Mouse (Mus musculus) ovary, postnatal 36 days (tissue): ENCODE measurements around the gene Rtn3.
"Not testable (repeated sequence)": the region's sequence is repeated elsewhere in the genome, so short reads cannot be mapped to it uniquely, and the experiment has no call there.

Source experiments
- DNase-seq: peaks from one replicate; pipeline ENCODE4 v3.0.0; 2022; ENCODE audit warnings: low spot score, mixed read lengths

The Rtn3 gene

GRCm38 (mm10) chr19:7421602-7422591, 61.2 kb downstream of the Rtn3 start:
- peak; percentile 61 for DNase-seq

- DNase-seq: peak; percentile 17
Observed at GRCm38 (mm10) chr19:7420841-7421601, 62.1 kb downstream of the Rtn3 start.

- no peak for DNase-seq
Observed at GRCm38 (mm10) chr19:7420108-7420507, 63.0 kb downstream of the Rtn3 start.

- DNase-seq: no peak
Observed at GRCm38 (mm10) chr19:7419134-7419533, 63.9 kb downstream of the Rtn3 start.

- peak; percentile 88 for DNase-seq
Observed at GRCm38 (mm10) chr19:7417911-7418849, 64.9 kb downstream of the Rtn3 start.

- peak; percentile 83 for DNase-seq
Observed at GRCm38 (mm10) chr19:7416834-7417735, 66.0 kb downstream of the Rtn3 start, which contains the start of gene 2700081O15Rik. TSS of gene 2700081O15Rik (plus strand) at chr19:7417625.

- no peak for DNase-seq
Observed at GRCm38 (mm10) chr19:7415916-7416833, 66.9 kb downstream of the Rtn3 start.

- no peak for DNase-seq
Observed at GRCm38 (mm10) chr19:7412361-7412760, 70.7 kb downstream of the Rtn3 start.

- DNase-seq: no peak
Observed at GRCm38 (mm10) chr19:7404623-7405229, 78.4 kb downstream of the Rtn3 start.

GRCm38 (mm10) chr19:7400635-7401034, 82.4 kb downstream of the Rtn3 start:
- DNase-seq: no peak

- DNase-seq: not testable (repeated sequence)
Observed at GRCm38 (mm10) chr19:7398898-7399297, 84.2 kb downstream of the Rtn3 start.

GRCm38 (mm10) chr19:7396867-7397826, 85.9 kb downstream of the Rtn3 start:
- DNase-seq: not testable (repeated sequence)

GRCm38 (mm10) chr19:7388488-7388887, 94.6 kb downstream of the Rtn3 start:
- DNase-seq: no peak

- no peak for DNase-seq
Observed at GRCm38 (mm10) chr19:7386042-7386441, 97.0 kb downstream of the Rtn3 start.

GRCm38 (mm10) chr19:7382903-7383865, 99.9 kb downstream of the Rtn3 start, which contains the start of gene Spindoc:
TSS of gene Spindoc (minus strand) at chr19:7382994.
- peak; percentile 99 for DNase-seq

- DNase-seq: peak; percentile 73
Observed at GRCm38 (mm10) chr19:7382248-7382902, 100.7 kb downstream of the Rtn3 start.
